Mouse (Mus musculus): ENCODE measurements around the gene Syne1. TPM values are rescaled to one million over a fixed set of nuclear protein-coding genes. Genes with fewer than 3 reads are reported as not detected.

Gene Syne1
- total RNA-seq, 2 experiments from 2014 or later: 142 to 150 TPM

DNA sequence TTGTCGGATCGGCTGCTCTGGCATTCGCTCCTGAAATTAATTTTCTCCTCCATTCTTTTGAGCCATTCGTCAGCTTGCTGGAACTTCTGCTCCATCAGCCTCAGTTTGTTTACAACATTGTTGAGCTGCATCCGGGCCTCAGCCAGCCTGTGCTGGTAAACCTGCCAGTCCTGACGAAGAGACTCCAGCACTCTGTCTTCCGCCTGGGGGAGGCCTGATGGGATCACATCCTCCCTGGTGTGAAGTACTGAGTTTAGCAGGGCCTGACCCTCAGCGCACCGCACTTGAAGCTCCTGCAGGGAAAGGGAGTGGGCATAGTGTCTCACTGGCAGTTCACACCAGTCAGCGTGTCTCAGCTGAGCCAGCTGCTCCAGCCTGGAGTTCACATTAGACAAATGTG, 300.6 kb downstream of the Syne1 start:
- intact Hi-C loops (cut with DNase I): no loop called here
- no peak for DNase-seq (ENCODE audit: extremely low spot score in 1 of 2, low spot score in 2 of 2)

DNA sequence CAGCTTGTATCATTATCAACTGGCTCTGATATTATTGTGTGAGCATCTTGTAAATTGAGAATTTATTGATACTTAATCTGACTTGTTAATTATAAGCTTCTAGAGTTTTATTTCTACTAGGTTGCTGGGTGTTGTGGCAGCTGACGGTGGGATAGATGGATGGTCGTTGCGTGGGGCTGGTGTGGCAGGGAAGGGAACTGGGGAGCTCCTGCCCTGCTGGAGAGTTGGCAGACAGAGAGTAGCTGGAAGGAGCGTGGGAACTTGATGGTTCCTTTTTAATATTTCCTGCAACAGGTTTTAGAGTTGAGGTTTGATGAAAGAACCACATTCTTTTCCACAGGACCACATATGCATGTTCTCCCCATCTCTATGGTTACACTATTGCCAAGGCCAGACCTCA, 311.6 kb downstream of the Syne1 start:
- intact Hi-C loops (cut with DNase I): no loop called here
- DNase-seq (ENCODE audit: extremely low spot score in 1 of 2, low spot score in 2 of 2): no peak

DNA sequence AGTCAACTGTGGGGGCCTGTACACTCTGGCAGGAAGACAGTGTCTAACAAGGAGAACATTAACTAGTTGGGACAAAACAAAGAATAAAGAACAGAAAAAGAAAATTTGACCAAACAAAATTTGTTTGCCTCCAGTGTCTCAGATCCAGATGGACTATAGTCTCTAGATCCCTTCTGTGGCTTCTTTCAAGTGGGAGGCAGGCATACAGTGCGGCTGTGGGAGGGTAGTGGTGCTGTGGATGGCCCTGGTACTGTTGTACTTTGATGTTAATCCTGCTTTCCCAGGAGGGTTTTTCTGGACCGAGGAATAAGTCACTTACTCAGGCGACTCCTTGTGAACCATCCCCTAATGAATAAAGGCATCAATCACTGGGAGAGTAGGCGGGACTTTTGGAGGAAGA, 314.4 kb downstream of the Syne1 start:
- intact Hi-C loops (cut with DNase I): no loop called here
- no peak for DNase-seq (ENCODE audit: extremely low spot score in 1 of 2, low spot score in 2 of 2)

DNA sequence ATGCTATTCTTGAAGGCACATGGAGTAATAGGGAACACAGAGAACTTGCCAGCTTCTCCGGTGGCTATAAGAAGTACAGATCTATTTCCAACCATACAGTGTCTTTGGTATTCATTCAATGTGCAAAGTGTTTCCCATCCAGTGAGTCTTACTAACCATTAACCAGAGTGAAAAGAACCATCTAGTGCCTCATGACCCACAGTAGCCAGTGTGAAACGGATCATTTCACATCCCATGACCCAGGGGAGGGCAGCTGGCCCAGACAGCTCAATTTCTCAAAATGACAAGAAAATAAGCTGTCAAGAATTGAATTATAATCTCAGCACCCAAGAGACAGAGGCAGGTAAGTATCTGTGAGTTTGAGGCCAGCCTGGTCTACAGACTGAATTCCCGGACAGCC, 315.1 kb downstream of the Syne1 start:
- no peak for DNase-seq (ENCODE audit: extremely low spot score in 1 of 2, low spot score in 2 of 2)
- intact Hi-C loops (cut with DNase I): no loop called here

DNA sequence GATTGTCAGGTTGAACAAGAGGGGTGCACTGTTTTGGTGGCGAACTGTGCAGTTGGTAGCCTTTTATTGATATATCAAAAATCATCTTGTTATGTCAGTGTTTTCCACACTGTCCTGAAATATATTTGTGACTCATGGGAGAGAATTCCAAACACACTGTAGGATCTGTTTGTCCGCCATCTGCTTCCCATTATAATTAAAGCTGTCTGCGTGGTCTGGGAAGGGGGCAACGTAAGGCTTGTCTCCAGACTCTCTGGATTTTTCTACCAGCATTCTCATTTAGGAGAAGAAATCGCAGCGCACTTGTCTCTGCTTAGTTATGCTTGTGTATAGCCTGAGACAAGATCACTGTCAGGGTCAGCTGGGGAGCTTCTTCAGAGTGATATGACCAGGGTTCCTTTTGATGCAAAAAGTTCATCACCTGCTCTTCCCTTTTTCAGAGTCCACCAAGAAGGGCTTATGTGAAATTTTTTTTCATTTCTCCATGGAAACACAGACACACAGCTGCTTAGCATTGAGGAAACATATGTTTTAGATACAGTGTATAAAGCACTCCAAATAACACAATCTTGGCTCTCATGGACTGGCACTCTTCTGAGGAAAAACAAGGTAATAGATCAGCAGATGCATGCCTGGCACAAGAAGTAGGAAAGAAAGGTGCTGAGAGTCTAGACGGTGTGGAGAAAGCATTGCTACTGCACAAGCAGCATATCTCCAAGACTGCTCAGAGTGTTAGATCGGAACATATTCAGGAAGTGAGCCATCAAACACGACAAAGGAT, 316.4 kb downstream of the Syne1 start:
- intact Hi-C loops (cut with DNase I): no loop called here
- peak in 1 of 2 experiments; percentile 6 for DNase-seq (ENCODE audit: extremely low spot score in 1 of 2, low spot score in 2 of 2)

DNA sequence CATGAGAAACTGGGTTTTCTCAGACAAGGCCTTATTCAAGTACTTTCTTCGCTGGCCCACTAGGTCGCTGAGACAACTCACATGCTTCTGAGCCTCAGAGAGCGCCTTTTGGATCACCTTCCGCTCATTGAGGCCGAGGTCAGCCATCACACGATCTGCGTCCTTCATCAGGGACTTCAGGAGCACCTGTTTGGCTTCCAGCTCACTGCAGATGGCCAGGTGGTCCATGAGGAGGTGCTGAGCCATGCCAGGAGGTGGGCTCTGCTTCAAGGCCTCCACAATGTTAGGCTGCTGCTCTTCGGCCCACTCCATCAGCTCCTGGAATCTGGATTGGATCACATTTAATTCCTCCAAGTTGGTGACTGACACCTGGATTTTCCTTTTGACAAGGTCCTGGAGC, 322.2 kb downstream of the Syne1 start:
- intact Hi-C loops (cut with DNase I): no loop called here
- no peak for DNase-seq (ENCODE audit: extremely low spot score in 1 of 2, low spot score in 2 of 2)

DNA sequence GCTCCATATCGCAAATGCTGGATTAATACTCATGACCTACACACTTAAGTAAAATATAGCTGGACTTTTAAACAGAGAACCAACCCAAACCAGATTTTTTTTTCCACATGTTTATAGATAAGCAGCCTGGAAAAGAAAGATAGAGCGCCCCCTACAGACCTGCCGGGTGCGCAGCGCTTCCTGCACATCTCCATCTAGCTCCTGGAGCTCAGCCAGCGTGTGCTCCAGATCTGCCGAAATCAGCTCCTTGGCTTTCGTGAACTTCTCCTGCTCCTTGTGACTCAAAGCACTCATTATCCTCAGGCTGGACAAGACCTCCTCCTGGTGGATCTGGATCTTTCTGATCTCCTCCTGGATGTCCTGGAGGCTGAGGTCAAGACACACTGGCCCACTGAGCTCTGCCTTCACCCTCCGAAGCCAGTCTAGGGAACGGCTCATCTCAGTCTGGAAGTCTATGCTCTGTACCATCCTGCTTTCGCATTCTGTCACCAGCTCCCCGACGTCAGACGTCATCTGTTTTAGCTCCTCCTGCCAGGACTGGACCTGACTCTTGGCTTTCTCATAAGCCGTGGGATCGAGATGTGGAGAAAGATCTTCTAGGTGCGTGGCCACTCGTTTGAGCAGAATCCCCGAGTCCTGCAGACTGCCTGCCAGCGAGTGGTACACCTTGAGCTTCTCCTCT, 323.7 kb downstream of the Syne1 start:
- intact Hi-C loops (cut with DNase I): no loop called here
- DNase-seq (ENCODE audit: extremely low spot score in 1 of 2, low spot score in 2 of 2): peak in 1 of 2 experiments; percentile 53

DNA sequence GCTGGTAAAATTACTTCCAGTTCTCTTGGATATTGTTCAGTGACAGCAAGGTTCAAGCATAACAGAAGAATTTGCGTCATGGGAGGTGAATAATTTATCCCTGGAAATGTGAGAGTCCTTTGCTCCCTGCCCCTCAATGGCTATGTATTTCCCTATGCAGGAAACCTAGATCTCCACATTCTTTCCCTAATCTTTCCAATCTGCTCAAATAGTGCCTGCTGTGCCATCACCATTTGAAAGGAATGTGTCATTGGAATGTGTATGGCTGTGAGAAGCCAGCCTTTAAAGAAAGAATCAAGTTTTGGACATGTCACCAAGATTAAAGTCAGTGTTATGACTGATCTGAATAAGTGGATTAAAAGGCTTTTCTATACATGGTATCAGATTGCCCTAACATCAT, 335.3 kb downstream of the Syne1 start:
- no peak for DNase-seq (ENCODE audit: extremely low spot score in 1 of 2, low spot score in 2 of 2)

DNA sequence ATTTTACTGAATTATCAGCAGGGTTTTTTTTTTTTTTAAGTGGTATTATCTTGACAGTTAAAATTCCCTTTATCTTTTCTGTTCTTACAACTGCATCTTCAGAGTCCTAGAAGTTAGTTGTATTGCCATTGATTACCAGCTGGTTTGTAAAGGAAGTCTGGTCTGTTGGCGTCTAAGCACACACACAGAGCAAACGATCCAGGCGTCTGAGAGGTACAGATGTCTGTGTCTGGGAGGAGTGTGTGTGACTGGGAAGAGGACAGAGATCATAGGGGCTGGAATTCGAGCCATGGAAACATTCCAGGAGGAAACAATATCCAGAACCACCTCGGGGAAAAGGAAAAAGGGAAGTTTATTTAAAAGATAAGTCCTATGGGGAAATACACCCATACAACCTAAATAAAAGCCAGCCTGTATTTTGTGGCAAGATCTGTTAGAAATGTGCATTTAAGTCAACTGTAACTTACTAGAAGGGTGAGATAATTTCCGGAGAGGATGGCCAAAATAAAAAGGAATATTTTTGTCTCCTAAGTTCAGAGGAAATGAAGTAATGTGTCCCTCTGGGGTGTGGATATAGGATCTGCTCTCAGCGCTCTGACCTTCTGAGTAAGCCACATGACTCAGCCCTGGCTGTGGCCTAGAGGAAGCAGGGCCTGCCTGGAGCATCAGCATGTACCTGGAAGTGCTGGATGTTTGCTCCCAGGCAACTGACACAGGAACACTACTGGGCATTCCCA, 343.2 kb downstream of the Syne1 start:
- intact Hi-C loops (cut with DNase I): no loop called here
- no peak for DNase-seq (ENCODE audit: extremely low spot score in 1 of 2, low spot score in 2 of 2)

More for the DNA sequence above, 335.3 kb downstream of the Syne1 start:
- intact Hi-C loops (cut with DNase I): no loop called here

DNA sequence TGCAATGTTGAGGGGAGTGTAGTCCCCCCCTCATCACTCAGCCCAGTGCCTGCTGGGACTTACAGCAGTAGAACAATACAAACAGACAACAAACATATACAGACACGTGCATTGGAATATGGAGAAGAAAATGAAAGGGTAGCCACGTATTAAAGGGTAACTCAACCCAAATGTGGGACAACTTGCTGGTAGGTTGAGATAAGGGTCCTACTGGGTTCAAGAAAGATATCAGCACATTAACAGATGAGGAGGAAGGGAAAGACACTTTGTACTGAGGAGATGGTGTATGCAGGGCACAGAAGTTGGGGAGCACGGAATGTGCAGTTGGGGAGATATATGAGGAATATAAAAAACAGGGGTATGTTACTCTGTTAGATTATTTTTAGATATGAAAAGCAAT, 345.3 kb downstream of the Syne1 start:
- no peak for DNase-seq (ENCODE audit: extremely low spot score in 1 of 2, low spot score in 2 of 2)
- intact Hi-C loops (cut with DNase I): no loop called here

DNA sequence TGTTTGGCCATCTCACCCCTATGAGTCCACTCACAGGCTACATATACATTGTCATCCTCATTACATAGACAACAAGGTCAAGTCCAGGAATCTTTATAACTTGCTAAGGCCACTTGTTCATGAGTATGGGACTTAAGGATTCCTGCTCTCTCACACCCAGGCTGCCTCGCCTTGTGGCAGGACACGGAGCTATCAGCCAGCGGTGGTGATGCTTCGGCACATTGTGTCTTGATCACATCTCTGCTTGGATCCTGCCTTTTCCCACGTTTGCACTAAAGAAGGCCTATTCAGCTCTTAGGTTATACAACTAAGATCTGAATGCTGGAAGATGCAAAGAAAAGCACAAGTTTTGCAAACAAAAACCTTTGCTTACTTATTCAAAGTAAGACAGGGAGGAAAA, 345.7 kb downstream of the Syne1 start:
- intact Hi-C loops (cut with DNase I): no loop called here
- DNase-seq (ENCODE audit: extremely low spot score in 1 of 2, low spot score in 2 of 2): no peak

DNA sequence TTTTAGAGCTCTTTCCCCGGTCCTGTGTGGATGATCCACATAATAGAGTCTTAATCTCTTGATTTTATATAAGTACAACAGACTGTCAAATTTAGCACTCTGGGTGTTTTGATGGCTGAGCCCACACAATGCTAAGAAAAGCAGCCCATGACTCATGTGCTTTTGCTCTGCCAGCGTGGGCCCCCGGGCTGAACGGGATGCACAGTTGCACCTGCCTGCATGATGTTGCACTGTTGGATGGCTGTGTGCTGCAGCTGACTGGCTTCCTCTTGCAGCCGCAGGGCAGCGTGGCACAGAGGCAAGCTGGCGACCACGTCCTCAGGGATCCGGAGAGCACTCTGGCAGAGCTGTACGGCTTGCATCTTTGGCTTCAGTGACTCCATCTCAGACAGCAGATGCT, 347.4 kb downstream of the Syne1 start:
- DNase-seq (ENCODE audit: extremely low spot score in 1 of 2, low spot score in 2 of 2): peak; percentile 55 to 67
- intact Hi-C loops (cut with DNase I): no loop called here

DNA sequence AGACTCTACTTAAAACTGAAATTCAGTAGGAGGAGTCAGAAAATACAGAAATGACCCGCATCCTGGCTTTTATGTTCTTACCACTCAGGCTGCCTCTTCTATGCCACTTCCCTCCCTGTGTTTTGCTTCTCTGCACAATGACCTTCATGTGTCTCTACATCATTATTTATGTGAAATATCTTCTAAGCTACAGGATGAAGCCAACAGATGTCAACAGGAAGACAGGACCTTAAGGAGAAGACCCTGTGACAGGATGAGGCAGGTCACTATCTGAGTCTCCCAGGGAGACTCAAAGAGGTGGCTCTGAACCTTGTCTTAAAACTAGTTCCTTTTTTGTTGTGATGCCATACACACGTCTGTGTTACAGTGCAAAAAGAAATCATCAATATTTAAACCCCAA, 353.9 kb downstream of the Syne1 start:
- intact Hi-C loops (cut with DNase I): no loop called here
- no peak for DNase-seq (ENCODE audit: extremely low spot score in 1 of 2, low spot score in 2 of 2)

DNA sequence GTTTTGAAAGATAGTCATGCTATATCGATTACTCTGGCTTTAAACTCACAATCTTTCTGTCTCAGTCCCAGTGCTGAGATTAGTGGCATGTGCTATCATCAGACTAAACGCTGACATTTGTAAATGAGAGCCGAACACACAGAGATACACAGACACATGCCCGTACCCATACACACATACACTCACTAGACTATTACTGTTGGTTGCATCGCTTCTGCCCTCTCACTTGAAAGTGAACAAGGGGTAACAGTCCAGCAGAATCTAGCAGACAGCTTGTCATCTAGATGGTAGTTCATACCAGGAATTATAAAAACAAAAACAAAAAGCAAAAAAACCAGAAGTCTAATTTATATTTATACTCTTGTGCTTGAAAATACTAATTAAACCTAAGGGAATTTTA, 355.0 kb downstream of the Syne1 start:
- no peak for DNase-seq (ENCODE audit: extremely low spot score in 1 of 2, low spot score in 2 of 2)
- intact Hi-C loops (cut with DNase I): no loop called here

DNA sequence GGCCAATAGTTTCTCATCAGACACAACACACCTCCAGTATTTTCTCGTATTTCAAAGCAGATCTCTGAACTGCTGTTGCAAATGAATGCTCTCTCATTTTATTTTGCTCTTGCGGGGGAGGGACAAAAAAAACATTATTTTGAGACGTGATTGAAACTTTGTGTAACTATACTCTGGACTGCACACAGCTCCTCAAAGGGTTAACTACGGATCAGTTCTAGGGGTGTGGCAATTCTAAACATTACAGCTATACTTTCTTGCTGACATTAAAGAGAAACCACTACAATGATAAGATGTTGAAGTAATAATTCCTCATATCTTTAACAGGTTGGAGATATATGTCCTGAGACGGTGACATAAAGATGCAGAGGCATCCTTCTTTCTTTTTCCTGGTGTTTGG, 356.0 kb downstream of the Syne1 start:
- no peak for DNase-seq (ENCODE audit: extremely low spot score in 1 of 2, low spot score in 2 of 2)
- intact Hi-C loops (cut with DNase I): no loop called here

DNA sequence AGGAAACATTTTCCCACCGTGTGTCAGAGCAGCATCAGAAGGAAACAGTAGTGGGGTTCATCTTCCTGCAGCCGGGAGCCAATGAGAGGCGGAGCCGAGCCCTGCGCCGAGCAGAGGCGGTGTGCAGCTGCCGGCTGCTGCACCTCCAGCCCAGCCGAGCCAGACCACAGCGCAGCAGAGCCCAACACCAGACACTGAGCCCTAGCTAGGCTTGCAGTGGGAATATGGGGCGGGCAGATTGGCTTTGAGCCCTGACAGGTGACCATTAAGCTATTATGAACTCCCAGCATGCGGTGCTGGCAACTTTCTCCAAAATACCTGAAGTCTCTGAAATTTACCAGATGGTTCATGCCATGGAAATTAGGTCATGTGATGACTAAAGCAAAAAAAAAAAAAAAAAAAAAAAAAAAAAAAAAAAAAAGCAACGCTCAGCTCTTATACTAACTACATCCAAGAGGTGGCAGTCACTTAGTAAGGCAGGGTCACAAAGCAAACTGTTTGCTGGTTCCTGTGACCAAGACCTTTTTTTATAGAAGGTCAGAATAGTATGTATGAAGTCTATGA, 356.5 kb downstream of the Syne1 start:
- intact Hi-C loops (cut with DNase I): no loop called here
- peak; percentile 34 to 83 for DNase-seq (ENCODE audit: extremely low spot score in 1 of 2, low spot score in 2 of 2)

DNA sequence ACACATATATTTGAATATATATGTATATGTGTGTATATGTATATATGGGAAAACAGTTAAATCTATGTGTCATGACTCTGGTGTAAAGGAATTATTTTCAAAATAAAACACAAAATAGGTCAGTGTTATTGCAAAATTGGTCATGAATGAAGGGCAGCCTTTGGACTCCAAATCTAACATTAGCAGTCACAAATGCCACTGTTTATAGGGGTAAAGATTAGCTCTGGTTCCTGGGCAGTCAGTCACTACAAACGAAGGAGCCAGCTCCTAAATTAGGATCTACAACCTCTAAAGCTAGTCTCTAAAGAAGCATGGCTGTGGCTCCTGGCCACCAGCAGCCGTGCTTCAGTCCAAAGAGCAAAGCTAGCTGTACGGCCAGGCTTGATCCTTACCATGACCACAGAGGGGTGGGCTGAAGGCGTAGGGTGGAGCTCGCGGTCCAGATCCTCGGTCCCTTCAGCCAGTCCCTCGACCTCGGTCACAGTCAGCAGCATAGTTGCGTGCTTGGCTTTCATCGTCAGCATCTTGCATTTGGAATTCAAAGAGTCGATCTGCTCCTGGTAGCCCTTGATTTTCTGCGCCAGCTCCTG, 357.1 kb downstream of the Syne1 start:
- DNase-seq (ENCODE audit: extremely low spot score in 1 of 2, low spot score in 2 of 2): no peak
- intact Hi-C loops (cut with DNase I): no loop called here

DNA sequence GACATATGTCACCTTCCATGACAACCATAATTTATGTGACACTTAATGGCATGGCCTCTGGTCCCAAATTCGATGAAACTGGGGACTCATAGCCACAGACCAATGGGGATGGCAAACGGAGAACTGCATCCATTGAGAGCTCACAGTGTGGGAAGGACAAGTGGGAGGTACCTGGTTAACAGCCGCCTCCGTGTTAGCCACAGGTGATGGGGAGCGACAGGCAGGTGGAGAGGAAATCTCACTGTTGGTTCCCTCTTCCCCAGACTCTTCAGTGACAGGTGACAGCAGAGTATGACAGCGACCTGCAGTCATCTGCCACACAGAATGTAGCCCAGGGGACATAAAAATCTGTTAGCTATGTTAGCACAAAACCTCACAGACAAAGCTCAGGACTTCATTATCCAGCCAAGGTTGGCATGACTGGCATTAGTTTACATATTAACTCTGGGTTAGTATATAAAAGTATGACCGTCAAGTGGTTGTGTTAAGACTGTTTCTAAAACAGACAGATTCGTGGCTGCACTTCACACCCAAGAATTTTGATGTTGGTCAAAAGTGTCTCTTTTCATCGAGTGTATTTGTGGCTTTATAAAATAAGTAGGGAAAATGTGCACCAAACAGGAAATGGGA, 358.3 kb downstream of the Syne1 start:
- intact Hi-C loops (cut with DNase I): no loop called here
- no peak for DNase-seq (ENCODE audit: extremely low spot score in 1 of 2, low spot score in 2 of 2)

DNA sequence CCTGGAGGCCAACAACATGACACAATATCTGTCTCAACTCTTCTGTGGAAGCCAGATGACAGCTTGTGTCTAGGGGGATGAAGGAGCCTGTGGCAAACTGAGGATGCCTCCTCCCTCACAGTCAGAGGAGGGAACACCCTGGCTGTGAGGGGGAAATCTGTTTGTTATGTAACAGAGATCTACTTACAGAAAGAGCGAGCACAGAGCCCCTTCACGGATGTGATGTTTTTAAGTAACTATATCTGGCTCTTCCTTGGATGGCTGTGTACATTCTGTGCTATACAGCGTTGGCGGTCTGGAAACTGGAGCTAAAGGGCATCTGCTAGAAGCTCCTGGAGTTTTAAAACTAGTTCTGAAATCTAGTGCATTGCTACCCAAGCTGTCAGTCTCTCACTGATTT, 360.5 kb downstream of the Syne1 start:
- peak in 1 of 2 experiments; percentile 32 for DNase-seq (ENCODE audit: extremely low spot score in 1 of 2, low spot score in 2 of 2)
- intact Hi-C loops (cut with DNase I): no loop called here

Measured in left cerebral cortex, postnatal 10 days (tissue).